In the genomic region with DNA sequence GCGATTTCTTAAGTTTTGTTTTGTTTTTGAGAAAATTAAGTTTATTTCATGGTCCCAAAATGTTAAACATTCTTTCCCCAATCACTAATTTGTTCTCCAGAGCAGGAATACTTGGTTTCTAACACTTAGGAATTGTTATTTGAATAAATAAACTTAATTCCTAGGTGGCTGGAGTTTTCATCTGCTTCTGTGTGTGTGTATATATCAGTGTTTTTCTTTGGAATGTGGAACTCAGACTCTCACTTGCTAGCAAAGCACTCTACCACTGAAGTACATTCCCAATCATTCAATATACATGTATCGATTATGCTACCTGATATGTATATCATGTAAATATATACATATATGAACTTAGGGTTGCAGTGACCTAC, we compare ENCODE assay signal across 8 mouse cellular contexts. TPM values are rescaled to one million over a fixed set of nuclear protein-coding genes. Genes with fewer than 3 reads are reported as not detected.
DNase-seq lines count a peak whose midpoint lies in the region; ATAC-seq and TF ChIP-seq lines count a peak whose summit lies in the region.

No protein-coding gene starts in this region.

- H3K27ac ChIP-seq in heart, embryonic 15.5 days = peak overlapping the region; percentile 99
- H3K27ac ChIP-seq in MEL (ENCODE audit: control insufficient read depth, low read depth, low read length) = no peak overlapping the region; the same call in 1 of the 2 replicates
- H3K27ac ChIP-seq in hindbrain, embryonic 11.5 days (ENCODE audit: low read depth, low read length) = no peak overlapping the region
- H3K27ac ChIP-seq in midbrain, embryonic 11.5 days (ENCODE audit: low read depth, low read length) = no peak overlapping the region

- WGBS in heart, embryonic 15.5 days = 36% methylated on average over 2 of the region's 2 CpGs
- WGBS in hindbrain, embryonic 11.5 days = 49% methylated on average over 2 of the region's 2 CpGs
- 43% methylated on average over 2 of the region's 2 CpGs for WGBS in midbrain, embryonic 11.5 days

- no peak for TF ChIP-seq POLR2A in MEL (IDR thresholded peaks at IDR 0.05; ENCODE audit: control insufficient read depth in 1 of 2, insufficient read depth in 1 of 2, low read depth in 1 of 2, low read length in 2 of 2, poor library complexity in 1 of 2)

- no peaks in the 10 kb centered on the region for H3K9me3 ChIP-seq in heart, embryonic 15.5 days (replicated peaks)
- H3K9me3 ChIP-seq in MEL (replicated peaks; ENCODE audit: insufficient read depth, low read length) = no peaks in the 10 kb centered on the region
- no peaks in the 10 kb centered on the region for H3K9me3 ChIP-seq in hindbrain, embryonic 11.5 days (ENCODE audit: control insufficient read depth, low read length)
- H3K9me3 ChIP-seq in midbrain, embryonic 11.5 days (ENCODE audit: control insufficient read depth, low read length) = no peaks in the 10 kb centered on the region

- TF ChIP-seq CTCF in MEL (IDR thresholded peaks at IDR 0.05 in 2 of 3, conservative IDR thresholded peaks at IDR 0.05 in 1 of 3; ENCODE audit: control insufficient read depth in 1 of 3, insufficient read depth in 1 of 3, low read depth in 2 of 3, low read length in 3 of 3, poor library complexity in 1 of 3, severe bottlenecking in 1 of 3) = no peak

- H3K36me3 ChIP-seq in heart, embryonic 15.5 days = no peaks in the 10 kb centered on the region
- peaks cover 0 to 6% of the 10 kb centered on the region in 2 experiments; a peak in 2 of 4 replicates for H3K36me3 ChIP-seq in MEL (ENCODE audit: control insufficient read depth in 1 of 2, insufficient read depth in 2 of 2, low read length in 2 of 2)
- no peaks in the 10 kb centered on the region for H3K36me3 ChIP-seq in hindbrain, embryonic 11.5 days (ENCODE audit: control insufficient read depth, insufficient read depth, low read length)
- H3K36me3 ChIP-seq in midbrain, embryonic 11.5 days (ENCODE audit: control insufficient read depth, insufficient read depth, low read length) = no peaks in the 10 kb centered on the region

- peaks cover 1% of the 10 kb centered on the region; the same call in 1 of the 2 replicates for H3K79me2 ChIP-seq in MEL (ENCODE audit: control insufficient read depth, insufficient read depth, low read length, poor library complexity)

- peak overlapping the region; percentile 60 for H3K4me2 ChIP-seq in heart, embryonic 15.5 days
- peak overlapping the region; percentile 38; the same call in 1 of the 2 replicates for H3K4me2 ChIP-seq in hindbrain, embryonic 11.5 days (replicated peaks; ENCODE audit: low read depth, low read length)
- peak overlapping the region; percentile 52 for H3K4me2 ChIP-seq in midbrain, embryonic 11.5 days

- no peak for ATAC-seq in heart, embryonic 15.5 days (replicated peaks; ENCODE audit: insufficient number of reproducible peaks, insufficient read depth, low FRiP score, low read depth)
- ATAC-seq in hindbrain, embryonic 11.5 days (ENCODE audit: low FRiP score) = no peak
- ATAC-seq in midbrain, embryonic 11.5 days (ENCODE audit: low FRiP score) = no peak

- no peak; a peak in 1 of 4 replicates for TF ChIP-seq EP300 in MEL (IDR thresholded peaks at IDR 0.05; ENCODE audit: low read depth in 1 of 2, low read length in 2 of 2)

- no peak for TF ChIP-seq RAD21 in MEL (IDR thresholded peaks at IDR 0.05; ENCODE audit: low read depth, low read length)

- no peaks in the 10 kb centered on the region for H3K4me1 ChIP-seq in heart, embryonic 15.5 days (replicated peaks)
- H3K4me1 ChIP-seq in MEL (ENCODE audit: control insufficient read depth in 1 of 2, insufficient read depth in 2 of 2, low read length in 2 of 2) = peaks cover 2 to 3% of the 10 kb centered on the region in 2 experiments; a peak in 2 of 4 replicates
- H3K4me1 ChIP-seq in hindbrain, embryonic 11.5 days (replicated peaks; ENCODE audit: control insufficient read depth, insufficient read depth, low read length) = no peaks in the 10 kb centered on the region
- no peaks in the 10 kb centered on the region for H3K4me1 ChIP-seq in midbrain, embryonic 11.5 days (ENCODE audit: control insufficient read depth, insufficient read depth, low read length)

- peak overlapping the region; percentile 79 for H3K4me3 ChIP-seq in heart, embryonic 15.5 days
- peak overlapping the region; percentile 69 to 77 for H3K4me3 ChIP-seq in MEL (ENCODE audit: control insufficient read depth in 1 of 2, insufficient read depth in 1 of 2, low read depth in 2 of 2, low read length in 2 of 2)
- H3K4me3 ChIP-seq in hindbrain, embryonic 11.5 days (ENCODE audit: low read depth, low read length) = peak overlapping the region; percentile 65
- H3K4me3 ChIP-seq in midbrain, embryonic 11.5 days (ENCODE audit: low read depth, low read length) = peak overlapping the region; percentile 75

- H3K27me3 ChIP-seq in heart, embryonic 15.5 days = no peaks in the 10 kb centered on the region
- no peaks in the 10 kb centered on the region; a peak in 1 of 4 replicates for H3K27me3 ChIP-seq in MEL (ENCODE audit: control insufficient read depth in 1 of 2, insufficient read depth in 2 of 2, low read length in 2 of 2)
- no peaks in the 10 kb centered on the region for H3K27me3 ChIP-seq in hindbrain, embryonic 11.5 days (ENCODE audit: control insufficient read depth, insufficient read depth, low read length)
- H3K27me3 ChIP-seq in midbrain, embryonic 11.5 days (ENCODE audit: control insufficient read depth, insufficient read depth, low read length) = no peaks in the 10 kb centered on the region

- no peak for DNase-seq in heart, adult 8-10 months (ENCODE audit: low spot score)
- DNase-seq in MEL (ENCODE audit: low read depth, low spot score) = no peak
- peak; percentile 10 for DNase-seq in hindbrain, embryonic 11.5 days (ENCODE audit: low spot score)
- peak; percentile 86 for DNase-seq in midbrain, embryonic 11.5 days (ENCODE audit: low spot score, missing footprints)
- no peak for DNase-seq in frontal cortex, postnatal 25 days (ENCODE audit: low spot score in 2 of 2)
- DNase-seq in ovary, postnatal 36 days (ENCODE audit: low spot score) = no peak
- no peak for DNase-seq in T-cell, adult 2 months (ENCODE audit: low spot score)

- H3K9ac ChIP-seq in heart, embryonic 15.5 days = no peak overlapping the region
- peak overlapping the region; percentile 93 for H3K9ac ChIP-seq in MEL (ENCODE audit: control insufficient read depth, low read depth, low read length, poor library complexity, severe bottlenecking)
- no peak overlapping the region; the same call in 1 of the 2 replicates for H3K9ac ChIP-seq in hindbrain, embryonic 11.5 days (ENCODE audit: low read depth, low read length)
- peak overlapping the region; percentile 85; the same call in 1 of the 2 replicates for H3K9ac ChIP-seq in midbrain, embryonic 11.5 days (ENCODE audit: low read length)

TF ChIP-seq in MEL, 35 proteins besides CTCF, POLR2A, EP300 and RAD21:
- TF ChIP-seq ETS1 (IDR thresholded peaks at IDR 0.05; ENCODE audit: low read depth, low read length) = 0 out of 2 replicates have a peak, but pooled peaks have one; percentile 0
- no peak; the same call in 1 of the 2 replicates for TF ChIP-seq MAZ (IDR thresholded peaks at IDR 0.05; ENCODE audit: low read depth, low read length)
- no peak for TF ChIP-seq BHLHE40 (IDR thresholded peaks at IDR 0.05; ENCODE audit: borderline replicate concordance, low read depth, low read length)
- TF ChIP-seq TAL1 (IDR thresholded peaks at IDR 0.05; ENCODE audit: low read length) = no peak
- TF ChIP-seq CHD1 (IDR thresholded peaks at IDR 0.05; ENCODE audit: low read depth, low read length) = no peak

RNA-seq across cellular contexts. Expression of gene Ddx59, which starts 0.7 kb away (rescaled TPM):
- polyA plus RNA-seq in heart, embryonic 15.5 days (2015; fragmentation: Nextera tagmentation; extraction: Ambion mirVana) = 11.8 and 12.2 TPM in 2 replicates
- 10 to 100 TPM; 12.5 to 13.7 (median 13.0) TPM for total RNA-seq in heart, adult 8-10 months (2022)
- total RNA-seq in MEL (2012; rRNA removed) = 6.0 and 6.1 TPM in 2 replicates
- 1 to 10 TPM in 1 of 2 experiments, not detected in 1; 6.9 TPM for polyA plus RNA-seq in MEL (2012; ENCODE audit: insufficient read depth in 1 of 2, insufficient read length in 2 of 2, low read depth in 1 of 2, low replicate concordance in 2 of 2, missing spikeins in 1 of 2)
- 18.0 and 20.3 TPM in 2 replicates for polyA plus RNA-seq in hindbrain, embryonic 11.5 days (2014; fragmentation: Nextera tagmentation; extraction: Ambion mirVana)
- polyA plus RNA-seq in midbrain, embryonic 11.5 days (2014; fragmentation: Nextera tagmentation; extraction: Ambion mirVana) = 20.3 and 20.5 TPM in 2 replicates

RNA-seq across cellular contexts. Expression of gene Kif14, which starts 50.4 kb away (rescaled TPM):
- 2.8 and 4.1 TPM in 2 replicates for polyA plus RNA-seq in heart, embryonic 15.5 days (2015; fragmentation: Nextera tagmentation; extraction: Ambion mirVana)
- total RNA-seq in heart, adult 8-10 months (2022) = under 1 TPM in 3 of 4 experiments, not detected in 1; 0.06 to 0.37 (median 0.11) TPM
- 6.5 and 9.5 TPM in 2 replicates for total RNA-seq in MEL (2012; rRNA removed)
- 10 to 100 TPM in 1 of 2 experiments, not detected in 1; 15.8 TPM for polyA plus RNA-seq in MEL (2012; ENCODE audit: insufficient read depth in 1 of 2, insufficient read length in 2 of 2, low read depth in 1 of 2, low replicate concordance in 2 of 2, missing spikeins in 1 of 2)
- 8.1 and 11.7 TPM in 2 replicates for polyA plus RNA-seq in hindbrain, embryonic 11.5 days (2014; fragmentation: Nextera tagmentation; extraction: Ambion mirVana)
- polyA plus RNA-seq in midbrain, embryonic 11.5 days (2014; fragmentation: Nextera tagmentation; extraction: Ambion mirVana) = 7.4 and 8.0 TPM in 2 replicates

Comparison
In these comparisons a context has a peak if more than half of its experiments do, and no peak if none do; other contexts are left out.
1. H3K9ac ChIP-seq: peak in MEL (single experiment) and midbrain, embryonic 11.5 days (single experiment); none in heart, embryonic 15.5 days (single experiment) and hindbrain, embryonic 11.5 days (single experiment).
2. DNase-seq: peak in hindbrain, embryonic 11.5 days (single experiment) and midbrain, embryonic 11.5 days (single experiment); none in heart, adult 8-10 months (single experiment), MEL (single experiment), frontal cortex, postnatal 25 days (0 of 2), ovary, postnatal 36 days (single experiment) and T-cell, adult 2 months (single experiment).
3. Peak in every context shown above with its lines, with median percentiles within 50 percentile points of each other: H3K4me2 ChIP-seq and H3K4me3 ChIP-seq.